Mouse (Mus musculus) heart, postnatal 0 days (tissue): ENCODE results near the gene Homer3.

Experiments
- CTCF ChIP-seq: IDR thresholded peaks from 2 replicates; pipeline ENCODE4 v1.5.1; 2016; ENCODE audit warnings: antibody characterized with exemption, control low read depth, low read depth
- EP300 ChIP-seq: IDR thresholded peaks from 2 replicates; pipeline ENCODE4 v1.6.1; 2016; ENCODE audit warnings: antibody characterized with exemption, low read depth

DNA sequence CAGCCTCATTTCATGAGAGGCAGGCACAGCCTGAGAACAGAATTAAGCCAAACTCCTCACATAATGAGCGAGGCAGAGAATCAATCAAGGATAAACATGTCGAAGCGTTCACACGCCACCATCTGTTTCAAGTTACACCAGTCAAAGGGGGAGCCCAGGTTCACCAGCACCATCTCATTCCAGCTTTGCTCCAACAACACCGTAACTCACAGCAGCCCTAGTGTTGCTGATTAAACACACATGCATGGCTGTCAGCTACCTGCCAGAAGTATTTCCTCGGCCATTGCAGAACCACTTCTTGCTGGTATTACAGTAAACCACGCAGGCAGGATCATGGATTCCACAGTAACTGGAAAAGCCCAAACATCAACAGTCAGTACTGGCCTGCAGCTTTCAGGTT, 60.4 kb downstream of the Homer3 start:
- TF ChIP-seq CTCF (no peak), EP300 (no peak)
